In the genomic region with DNA sequence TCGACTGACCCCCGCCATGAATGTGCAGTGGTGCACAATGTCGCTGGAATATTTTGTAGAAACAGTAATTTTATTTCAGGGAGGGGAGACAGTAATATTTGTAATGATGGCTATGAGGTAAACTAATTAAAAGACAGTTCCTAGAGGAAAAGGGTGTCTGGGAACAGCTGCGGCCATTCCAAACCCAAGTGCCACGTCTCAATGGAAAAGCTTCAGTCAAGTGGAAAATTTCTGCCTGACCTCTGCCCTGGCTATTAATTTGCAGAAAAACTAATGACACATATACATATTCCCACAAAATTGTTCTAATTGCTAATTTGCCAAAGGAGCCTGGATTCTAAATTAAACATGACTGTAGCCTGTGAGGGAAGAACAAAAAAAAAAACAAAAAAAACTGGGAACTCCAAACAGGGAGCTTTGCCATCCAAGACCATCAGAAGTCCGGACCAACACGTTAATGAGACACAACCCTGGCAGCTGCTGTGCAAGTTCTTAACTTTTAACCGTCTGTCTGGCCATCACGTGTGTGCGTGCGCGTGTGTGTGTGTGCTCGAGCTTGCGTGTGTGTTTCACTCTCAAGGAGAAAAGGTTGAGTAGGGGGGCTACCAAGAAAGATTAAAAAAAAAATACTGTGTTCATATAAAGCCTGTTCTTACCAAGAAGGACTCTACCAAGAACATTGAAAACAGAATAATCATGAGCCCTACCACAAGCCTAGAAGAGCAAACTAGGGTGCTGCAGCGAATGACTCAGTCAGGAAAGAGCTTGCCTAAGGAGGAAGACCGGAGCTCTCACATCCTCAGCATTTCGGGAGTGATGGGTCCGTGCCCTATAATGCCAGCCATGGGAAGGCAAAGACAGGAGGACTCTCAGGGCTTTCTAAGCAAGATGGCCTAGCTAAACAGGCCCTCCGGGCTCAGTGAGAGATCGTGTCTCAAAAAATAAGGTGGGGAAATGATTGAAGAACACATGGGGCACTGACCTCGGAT, we compare ENCODE assay signal across 9 mouse cellular contexts.
DNase-seq lines count a peak whose midpoint lies in the region; ATAC-seq and TF ChIP-seq lines count a peak whose summit lies in the region.
"Had no signal": no experiment of that assay in that cellular context is flagged by ENCODE, and none has a peak within 500 bp of the region (broad histone marks: within the 10 kb centered on the region; RNA-seq: fewer than 3 reads in every experiment).

No protein-coding gene starts in this region.

- H3K9me3 ChIP-seq in forebrain, embryonic 10.5 days, result no peaks in the 10 kb centered on the region
- H3K9me3 ChIP-seq in forebrain, postnatal 0 days (ENCODE audit: low read length), result no peaks in the 10 kb centered on the region
- H3K9me3 ChIP-seq in embryonic facial prominence, embryonic 15.5 days (replicated peaks), result no peaks in the 10 kb centered on the region
- no peaks in the 10 kb centered on the region for H3K9me3 ChIP-seq in limb, embryonic 15.5 days

- no peak overlapping the region for H3K4me3 ChIP-seq in forebrain, embryonic 10.5 days
- H3K4me3 ChIP-seq in forebrain, postnatal 0 days (ENCODE audit: low read depth, low read length), result no peak overlapping the region
- H3K4me3 ChIP-seq in embryonic facial prominence, embryonic 15.5 days (replicated peaks), result no peak overlapping the region
- H3K4me3 ChIP-seq in limb, embryonic 15.5 days, result no peak overlapping the region

- 58% methylated on average over 21 of the region's 21 CpGs for WGBS in forebrain, embryonic 10.5 days
- 40% methylated on average over 21 of the region's 21 CpGs for WGBS in forebrain, postnatal 0 days
- 73% methylated on average over 21 of the region's 21 CpGs for WGBS in embryonic facial prominence, embryonic 15.5 days
- WGBS in limb, embryonic 15.5 days, result 73% methylated on average over 21 of the region's 21 CpGs

- peak; percentile 26 for DNase-seq in forebrain, embryonic 10.5 days (ENCODE audit: extremely low spot score, low spot score)
- DNase-seq in forebrain, postnatal 0 days, result no peak
- DNase-seq in kidney, postnatal 14 days, result peak; percentile 22
- no peak for DNase-seq in kidney, adult 11 months
- DNase-seq in gastrocnemius, adult 18-20 months (ENCODE audit: low spot score), result no peak
- DNase-seq: cerebellum, adult 18-20 months had no signal

- no peak for ATAC-seq in forebrain, postnatal 0 days
- no peak for ATAC-seq in embryonic facial prominence, embryonic 15.5 days (ENCODE audit: insufficient number of reproducible peaks, low FRiP score, low TSS enrichment, low read depth)
- ATAC-seq in limb, embryonic 15.5 days (ENCODE audit: insufficient number of reproducible peaks, low FRiP score, low TSS enrichment, low read depth), result no peak
- ATAC-seq in erythroid progenitor cell, adult 5-6 weeks (replicated peaks; ENCODE audit: low FRiP score, poor library complexity, severe bottlenecking), result no peak

- peaks cover 42% of the 10 kb centered on the region for H3K36me3 ChIP-seq in forebrain, embryonic 10.5 days (replicated peaks)
- peaks cover 4% of the 10 kb centered on the region for H3K36me3 ChIP-seq in forebrain, postnatal 0 days (ENCODE audit: insufficient read depth)
- H3K36me3 ChIP-seq in embryonic facial prominence, embryonic 15.5 days, result no peaks in the 10 kb centered on the region
- H3K36me3 ChIP-seq in limb, embryonic 15.5 days, result peaks cover 20% of the 10 kb centered on the region; the same call in 1 of the 2 replicates

- no peak overlapping the region for H3K9ac ChIP-seq in forebrain, postnatal 0 days
- no peak overlapping the region for H3K9ac ChIP-seq in embryonic facial prominence, embryonic 15.5 days
- H3K9ac ChIP-seq in limb, embryonic 15.5 days, result no peak overlapping the region

- no peak overlapping the region for H3K4me2 ChIP-seq in forebrain, postnatal 0 days (ENCODE audit: low read depth)
- H3K4me2 ChIP-seq in embryonic facial prominence, embryonic 15.5 days (replicated peaks), result no peak overlapping the region
- no peak overlapping the region for H3K4me2 ChIP-seq in limb, embryonic 15.5 days

- no peak for TF ChIP-seq CTCF in forebrain, postnatal 0 days (IDR thresholded peaks at IDR 0.05; ENCODE audit: low read depth)

- H3K4me1 ChIP-seq in forebrain, embryonic 10.5 days, result peaks cover 65% of the 10 kb centered on the region
- H3K4me1 ChIP-seq in forebrain, postnatal 0 days (ENCODE audit: insufficient read depth), result no peaks in the 10 kb centered on the region
- peaks cover 57% of the 10 kb centered on the region for H3K4me1 ChIP-seq in embryonic facial prominence, embryonic 15.5 days
- peaks cover 31% of the 10 kb centered on the region for H3K4me1 ChIP-seq in limb, embryonic 15.5 days

- H3K27me3 ChIP-seq in forebrain, embryonic 10.5 days (ENCODE audit: poor library complexity, severe bottlenecking), result peaks cover 48% of the 10 kb centered on the region
- H3K27me3 ChIP-seq in forebrain, postnatal 0 days (ENCODE audit: insufficient read depth, low read length), result no peaks in the 10 kb centered on the region; the same call in 1 of the 2 replicates
- no peaks in the 10 kb centered on the region for H3K27me3 ChIP-seq in embryonic facial prominence, embryonic 15.5 days
- no peaks in the 10 kb centered on the region for H3K27me3 ChIP-seq in limb, embryonic 15.5 days

- H3K27ac ChIP-seq in forebrain, embryonic 10.5 days, result peak overlapping the region; percentile 80
- no peak overlapping the region for H3K27ac ChIP-seq in forebrain, postnatal 0 days (ENCODE audit: low read depth, low read length)
- H3K27ac ChIP-seq in embryonic facial prominence, embryonic 15.5 days (replicated peaks), result peak overlapping the region; percentile 92
- H3K27ac ChIP-seq in limb, embryonic 15.5 days, result peak overlapping the region; percentile 66

Comparison
In these comparisons a context has a peak if more than half of its experiments do, and no peak if none do; other contexts are left out.
1. DNase-seq: peak in forebrain, embryonic 10.5 days (single experiment) and kidney, postnatal 14 days (single experiment); none in forebrain, postnatal 0 days (single experiment), kidney, adult 11 months (single experiment) and gastrocnemius, adult 18-20 months (single experiment).